Mouse (Mus musculus) liver, embryonic 11.5 days (tissue): ENCODE measurements around the gene Gm9821. TPM values are rescaled to one million over a fixed set of nuclear protein-coding genes. Genes with fewer than 3 reads are reported as not detected.

ENCODE experiments used
- ATAC-seq: fragments of 200-750 bp; cut with Nextera tagmentation; replicated peaks from 2 replicates; pipeline ENCODE4 v1.8.0; 2017; ENCODE audit warnings: moderate number of reproducible peaks, mild to moderate bottlenecking, moderate TSS enrichment, moderate library complexity; ENCODE audit not compliant: low FRiP score
- DNase-seq: peaks from one replicate; pipeline ENCODE4 v3.0.0-alpha.2; 2017; ENCODE audit warnings: low spot score
- H3K27ac ChIP-seq: fragments of 300-500 bp; sonication (generic); 2 replicates; pipeline ENCODE4 v1.5.1; 2014; ENCODE audit warnings: mild to moderate bottlenecking, low read depth, low read length, control low read depth
- H3K27me3 ChIP-seq: fragments of 300-500 bp; sonication (generic); replicated peaks from 2 replicates; pipeline ENCODE4 v1.6.1; 2014; ENCODE audit warnings: low read length, mixed read lengths; ENCODE audit not compliant: control insufficient read depth, insufficient read depth
- H3K36me3 ChIP-seq: fragments of 300-500 bp; sonication (generic); 2 replicates; pipeline ENCODE4 v1.6.1; 2014; ENCODE audit warnings: mild to moderate bottlenecking, low read length, moderate library complexity, mixed read lengths; ENCODE audit not compliant: control insufficient read depth, insufficient read depth
- H3K4me1 ChIP-seq: fragments of 300-500 bp; sonication (generic); replicated peaks from 2 replicates; pipeline ENCODE4 v1.6.1; 2014; ENCODE audit warnings: low read length, mixed read lengths; ENCODE audit not compliant: control insufficient read depth, insufficient read depth
- H3K4me2 ChIP-seq: fragments of 300-500 bp; sonication (generic); 2 replicates; pipeline ENCODE4 v1.6.1; 2014; ENCODE audit warnings: mild to moderate bottlenecking, control low read depth, moderate library complexity
- H3K4me3 ChIP-seq: fragments of 300-500 bp; sonication (generic); 2 replicates; pipeline ENCODE4 v1.5.1; 2014; ENCODE audit warnings: low read depth, low read length, control low read depth
- H3K9ac ChIP-seq: fragments of 300-500 bp; sonication (generic); 2 replicates; pipeline ENCODE4 v1.6.1; 2014; ENCODE audit warnings: low read depth, low read length, control low read depth
- H3K9me3 ChIP-seq: fragments of 300-500 bp; sonication (generic); 2 replicates; pipeline ENCODE4 v1.6.1; 2016; ENCODE audit warnings: low read length, inconsistent platforms, mixed read lengths; ENCODE audit not compliant: control insufficient read depth
- WGBS: fragments of 180-500 bp; shearing (Covaris S2); extraction: QIAGEN DNeasy Blood & Tissue Kit; methylation state at CpG from one replicate; pipeline ENCODE4 v1.1.7; 2014; 5-methylcytosine and 5-hydroxymethylcytosine counted together
- polyA plus RNA-seq: library from polyadenylated mRNA; unstranded; fragments of >200 nt; fragmentation: Nextera tagmentation; extraction: Ambion mirVana; gene quantifications from 2 replicates; pipeline ENCODE4 v1.2.1, GENCODE M21; 2014

Gm9821 gene
- polyA plus RNA-seq, 1 experiment from 2014 or later: 4.8 TPM

GRCm38 (mm10) chr2:91929455-91929854 is 16.0 kb upstream of the Gm9821 start:
- ATAC-seq (no peak), DNase-seq (no peak)
- H3K4me2 ChIP-seq: peak overlapping the region; percentile 79; the same call in 1 of the 2 replicates
- peaks cover 7% of the 10 kb centered on the region for H3K36me3 ChIP-seq
- H3K9me3 ChIP-seq: no peaks in the 10 kb centered on the region
- peaks cover 50% of the 10 kb centered on the region for H3K4me1 ChIP-seq
- H3K27me3 ChIP-seq: peaks cover 6% of the 10 kb centered on the region; the same call in 1 of the 2 replicates
- no peak overlapping the region for H3K27ac ChIP-seq
- H3K9ac ChIP-seq: no peak overlapping the region
- 60% methylated on average over 3 of the region's 3 CpGs for WGBS
- peak overlapping the region; percentile 62; the same call in 1 of the 2 replicates for H3K4me3 ChIP-seq

GRCm38 (mm10) chr2:91929936-91930335 is 15.6 kb upstream of the Gm9821 start:
- DNase-seq (no peak), ATAC-seq (no peak)
- Histone ChIP-seq H3K9me3 (no peaks in the 10 kb centered on the region), H3K4me2 (peak overlapping the region; percentile 79), H3K4me3 (peak overlapping the region; percentile 62), H3K4me1 (peaks cover 50% of the 10 kb centered on the region), H3K9ac (peak overlapping the region; percentile 77; the same call in 1 of the 2 replicates), H3K36me3 (peaks cover 9% of the 10 kb centered on the region), H3K27me3 (peaks cover 2% of the 10 kb centered on the region; the same call in 1 of the 2 replicates), H3K27ac (no peak overlapping the region)
- 15% methylated on average over 12 of the region's 12 CpGs for WGBS

GRCm38 (mm10) chr2:91930761-91931291 is 14.7 kb upstream of the Gm9821 start:
- H3K4me2 ChIP-seq: peak overlapping the region; percentile 79
- DNase-seq: no peak
- peaks cover 53% of the 10 kb centered on the region for H3K4me1 ChIP-seq
- H3K9me3 ChIP-seq: no peaks in the 10 kb centered on the region
- peak overlapping the region; percentile 87 for H3K27ac ChIP-seq
- 25% methylated on average over 23 of the region's 23 CpGs for WGBS
- H3K27me3 ChIP-seq: no peaks in the 10 kb centered on the region
- peaks cover 18% of the 10 kb centered on the region for H3K36me3 ChIP-seq
- ATAC-seq: no peak
- peak overlapping the region; percentile 62 for H3K4me3 ChIP-seq
- peak overlapping the region; percentile 77 for H3K9ac ChIP-seq

GRCm38 (mm10) chr2:91931328-91932159 is 14.0 kb upstream of the Gm9821 start:
- 7% methylated on average over 48 of the region's 50 CpGs for WGBS
- Histone ChIP-seq H3K9me3 (no peaks in the 10 kb centered on the region), H3K4me3 (peak overlapping the region; percentile 62), H3K27me3 (no peaks in the 10 kb centered on the region), H3K4me1 (peaks cover 53% of the 10 kb centered on the region), H3K4me2 (peak overlapping the region; percentile 79), H3K27ac (peak overlapping the region; percentile 87), H3K36me3 (peaks cover 23% of the 10 kb centered on the region), H3K9ac (peak overlapping the region; percentile 77)
- ATAC-seq (peak; percentile 40; the same call in 1 of the 2 replicates), DNase-seq (peak; percentile 81)

- peak; percentile 76 for DNase-seq
- Histone ChIP-seq H3K36me3 (peaks cover 29% of the 10 kb centered on the region), H3K9me3 (no peaks in the 10 kb centered on the region), H3K27ac (peak within 1 kb of the TSS; percentile 87), H3K4me2 (peak within 1 kb of the TSS; percentile 79), H3K4me1 (peaks cover 50% of the 10 kb centered on the region), H3K4me3 (peak within 1 kb of the TSS; percentile 62), H3K27me3 (no peaks in the 10 kb centered on the region), H3K9ac (peak within 1 kb of the TSS; percentile 77)
- peak; percentile 48 for ATAC-seq
- WGBS: 2% methylated on average over 16 of the region's 16 CpGs
Measured at GRCm38 (mm10) chr2:91932160-91932711, 13.3 kb upstream of the Gm9821 start, which contains the start of gene Mdk. Gene Mdk (minus strand): TSS chr2:91932297.

- peak; percentile 13; the same call in 1 of the 2 replicates for ATAC-seq
- peaks cover 35% of the 10 kb centered on the region for H3K36me3 ChIP-seq
- H3K27ac ChIP-seq: peak overlapping the region; percentile 87
- peak overlapping the region; percentile 62; the same call in 1 of the 2 replicates for H3K4me3 ChIP-seq
- peak overlapping the region; percentile 77 for H3K9ac ChIP-seq
- no peak for DNase-seq
- H3K4me1 ChIP-seq: peaks cover 44% of the 10 kb centered on the region
- H3K9me3 ChIP-seq: no peaks in the 10 kb centered on the region
- no peaks in the 10 kb centered on the region for H3K27me3 ChIP-seq
- H3K4me2 ChIP-seq: peak overlapping the region; percentile 79
- 24% methylated on average over 6 of the region's 6 CpGs for whole genome bisulfite sequencing
Measured at GRCm38 (mm10) chr2:91932737-91933350, 12.7 kb upstream of the Gm9821 start.

- DNase-seq: no peak
- H3K27me3 ChIP-seq: no peaks in the 10 kb centered on the region
- H3K4me1 ChIP-seq: peaks cover 40% of the 10 kb centered on the region
- H3K9ac ChIP-seq: no peak overlapping the region; the same call in 1 of the 2 replicates
- H3K4me3 ChIP-seq: no peak overlapping the region
- H3K36me3 ChIP-seq: peaks cover 40% of the 10 kb centered on the region
- H3K9me3 ChIP-seq: no peaks in the 10 kb centered on the region
- peak overlapping the region; percentile 87 for H3K27ac ChIP-seq
- ATAC-seq: no peak
- H3K4me2 ChIP-seq: peak overlapping the region; percentile 79
- WGBS: 57% methylated on average over 9 of the region's 9 CpGs
Measured at GRCm38 (mm10) chr2:91933471-91933870, 12.0 kb upstream of the Gm9821 start.

GRCm38 (mm10) chr2:91934016-91934415 is 11.5 kb upstream of the Gm9821 start:
- no peak for DNase-seq
- Histone ChIP-seq H3K27ac (peak overlapping the region; percentile 87; the same call in 1 of the 2 replicates), H3K4me3 (no peak overlapping the region), H3K9me3 (no peaks in the 10 kb centered on the region), H3K9ac (no peak overlapping the region), H3K4me1 (peaks cover 35% of the 10 kb centered on the region), H3K27me3 (no peaks in the 10 kb centered on the region), H3K36me3 (peaks cover 44% of the 10 kb centered on the region), H3K4me2 (no peak overlapping the region)
- no peak for ATAC-seq
- WGBS: 30% methylated on average over 8 of the region's 8 CpGs
